Mouse (Mus musculus): ENCODE measurements around the gene Sec22b.

DNA sequence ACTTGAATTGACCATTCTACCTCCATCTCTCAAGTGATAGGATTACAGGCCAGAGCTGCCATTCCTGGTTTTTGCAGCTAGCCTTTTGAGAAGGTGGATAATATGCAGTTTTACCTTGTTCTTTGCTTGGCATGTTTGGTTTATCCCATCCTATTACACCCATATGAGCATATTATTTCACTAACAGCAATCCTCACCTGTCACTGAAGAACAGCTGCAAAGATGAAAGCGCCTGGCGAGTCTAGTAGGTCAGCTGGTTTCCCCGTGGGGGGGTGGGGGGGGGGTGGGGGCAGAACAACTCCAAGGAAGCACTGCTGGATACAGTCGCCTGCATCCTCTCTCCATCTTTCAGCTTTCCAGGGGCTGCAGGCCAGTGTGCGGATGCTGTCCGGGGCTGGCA, 61.0 kb downstream of the Sec22b start:
- no peak for TF ChIP-seq GATA1 (IDR thresholded peaks at IDR 0.05; ENCODE audit: borderline replicate concordance, low read length)
- TF ChIP-seq FLI1 (IDR thresholded peaks at IDR 0.05; ENCODE audit: low read length): no peak
